Mouse (Mus musculus): ENCODE measurements around the gene Poc1b. TPM values are rescaled to one million over a fixed set of nuclear protein-coding genes. Genes with fewer than 3 reads are reported as not detected.
"Not testable (repeated sequence)": the region's sequence is repeated elsewhere in the genome, so short reads cannot be mapped to it uniquely, and the experiment has no call there.

The Poc1b gene
- polyA plus RNA-seq, 2 experiments, result 23.4 to 25.3 TPM

GRCm38 (mm10) chr10:99211503-99212265, 104.8 kb downstream of the Poc1b start:
- no peaks in the 10 kb centered on the region for H3K9me3 ChIP-seq (ENCODE audit: control insufficient read depth, low read length)
- no peak for ATAC-seq (ENCODE audit: low FRiP score, low read depth)
- H3K4me2 ChIP-seq (replicated peaks; ENCODE audit: low read depth, low read length, severe bottlenecking), result no peak overlapping the region
- no peak for TF ChIP-seq POLR2A (IDR thresholded peaks at IDR 0.05; ENCODE audit: borderline replicate concordance, extremely low read depth, insufficient read depth, insufficient read length)
- no peak overlapping the region for H3K9ac ChIP-seq (ENCODE audit: low read depth, low read length, severe bottlenecking)
- no peaks in the 10 kb centered on the region for H3K4me1 ChIP-seq (ENCODE audit: control insufficient read depth, insufficient read depth, low read length)
- H3K27ac ChIP-seq (replicated peaks; ENCODE audit: low read depth, low read length), result no peak overlapping the region
- no peaks in the 10 kb centered on the region for H3K27me3 ChIP-seq (ENCODE audit: control insufficient read depth, insufficient read depth, low read length)
- no peak overlapping the region for H3K4me3 ChIP-seq (replicated peaks; ENCODE audit: low read length)
- DNase-seq (ENCODE audit: low spot score), result no peak
- H3K36me3 ChIP-seq (ENCODE audit: control insufficient read depth, insufficient read depth, low read length), result no peaks in the 10 kb centered on the region
- 87% methylated on average over 9 of the region's 9 CpGs for WGBS

- 79% methylated on average over 15 of the region's 15 CpGs for WGBS
- Histone ChIP-seq H3K4me2 (replicated peaks; ENCODE audit: low read depth, low read length, severe bottlenecking) (no peak overlapping the region), H3K27me3 (ENCODE audit: control insufficient read depth, insufficient read depth, low read length) (no peaks in the 10 kb centered on the region), H3K9me3 (ENCODE audit: control insufficient read depth, low read length) (no peaks in the 10 kb centered on the region), H3K27ac (replicated peaks; ENCODE audit: low read depth, low read length) (no peak overlapping the region), H3K9ac (ENCODE audit: low read depth, low read length, severe bottlenecking) (no peak overlapping the region), H3K4me3 (replicated peaks; ENCODE audit: low read length) (no peak overlapping the region), H3K4me1 (ENCODE audit: control insufficient read depth, insufficient read depth, low read length) (no peaks in the 10 kb centered on the region), H3K36me3 (ENCODE audit: control insufficient read depth, insufficient read depth, low read length) (no peaks in the 10 kb centered on the region)
- DNase-seq (ENCODE audit: low spot score), result no peak
- ATAC-seq (ENCODE audit: low FRiP score, low read depth), result no peak
- no peak for TF ChIP-seq POLR2A (IDR thresholded peaks at IDR 0.05; ENCODE audit: borderline replicate concordance, extremely low read depth, insufficient read depth, insufficient read length)
Measured at GRCm38 (mm10) chr10:99214421-99215299, 107.8 kb downstream of the Poc1b start.

GRCm38 (mm10) chr10:99216570-99216969, 109.7 kb downstream of the Poc1b start:
- not testable (repeated sequence) for H3K36me3 ChIP-seq (ENCODE audit: control insufficient read depth, insufficient read depth, low read length); H3K27me3 ChIP-seq (ENCODE audit: control insufficient read depth, insufficient read depth, low read length); H3K4me3 ChIP-seq (replicated peaks; ENCODE audit: low read length); H3K9me3 ChIP-seq (ENCODE audit: control insufficient read depth, low read length); H3K4me1 ChIP-seq (ENCODE audit: control insufficient read depth, insufficient read depth, low read length); DNase-seq (ENCODE audit: low spot score); ATAC-seq (ENCODE audit: low FRiP score, low read depth); H3K27ac ChIP-seq (replicated peaks; ENCODE audit: low read depth, low read length); H3K4me2 ChIP-seq (replicated peaks; ENCODE audit: low read depth, low read length, severe bottlenecking); H3K9ac ChIP-seq (ENCODE audit: low read depth, low read length, severe bottlenecking)
- WGBS, result 94% methylated on average over 15 of the region's 15 CpGs

- H3K27ac ChIP-seq (replicated peaks; ENCODE audit: low read depth, low read length), result no peak overlapping the region
- no peak overlapping the region for H3K4me3 ChIP-seq (replicated peaks; ENCODE audit: low read length)
- no peaks in the 10 kb centered on the region for H3K27me3 ChIP-seq (ENCODE audit: control insufficient read depth, insufficient read depth, low read length)
- no peaks in the 10 kb centered on the region for H3K9me3 ChIP-seq (ENCODE audit: control insufficient read depth, low read length)
- TF ChIP-seq POLR2A (IDR thresholded peaks at IDR 0.05; ENCODE audit: borderline replicate concordance, extremely low read depth, insufficient read depth, insufficient read length), result no peak
- H3K4me2 ChIP-seq (replicated peaks; ENCODE audit: low read depth, low read length, severe bottlenecking), result no peak overlapping the region
- H3K9ac ChIP-seq (ENCODE audit: low read depth, low read length, severe bottlenecking), result no peak overlapping the region
- ATAC-seq (ENCODE audit: low FRiP score, low read depth) (no peak), DNase-seq (ENCODE audit: low spot score) (no peak)
- no peaks in the 10 kb centered on the region for H3K36me3 ChIP-seq (ENCODE audit: control insufficient read depth, insufficient read depth, low read length)
- 0 out of 2 replicates have a peak, but pooled peaks cover 2% of the 10 kb centered on the region for H3K4me1 ChIP-seq (ENCODE audit: control insufficient read depth, insufficient read depth, low read length)
- 90% methylated on average over 8 of the region's 8 CpGs for WGBS
Measured at GRCm38 (mm10) chr10:99221540-99221939, 114.7 kb downstream of the Poc1b start.

GRCm38 (mm10) chr10:99222726-99223125, 115.9 kb downstream of the Poc1b start:
- no peak for DNase-seq (ENCODE audit: low spot score)
- Histone ChIP-seq H3K4me3 (replicated peaks; ENCODE audit: low read length) (no peak overlapping the region), H3K27me3 (ENCODE audit: control insufficient read depth, insufficient read depth, low read length) (no peaks in the 10 kb centered on the region), H3K9me3 (ENCODE audit: control insufficient read depth, low read length) (no peaks in the 10 kb centered on the region), H3K36me3 (ENCODE audit: control insufficient read depth, insufficient read depth, low read length) (no peaks in the 10 kb centered on the region), H3K9ac (ENCODE audit: low read depth, low read length, severe bottlenecking) (no peak overlapping the region), H3K4me2 (replicated peaks; ENCODE audit: low read depth, low read length, severe bottlenecking) (no peak overlapping the region), H3K4me1 (ENCODE audit: control insufficient read depth, insufficient read depth, low read length) (peaks cover 5% of the 10 kb centered on the region), H3K27ac (replicated peaks; ENCODE audit: low read depth, low read length) (no peak overlapping the region)
- WGBS, result 76% methylated on average over 5 of the region's 5 CpGs
- no peak for TF ChIP-seq POLR2A (IDR thresholded peaks at IDR 0.05; ENCODE audit: borderline replicate concordance, extremely low read depth, insufficient read depth, insufficient read length)
- no peak for ATAC-seq (ENCODE audit: low FRiP score, low read depth)
